Mouse (Mus musculus): ENCODE measurements around the gene Lonp2.

DNA sequence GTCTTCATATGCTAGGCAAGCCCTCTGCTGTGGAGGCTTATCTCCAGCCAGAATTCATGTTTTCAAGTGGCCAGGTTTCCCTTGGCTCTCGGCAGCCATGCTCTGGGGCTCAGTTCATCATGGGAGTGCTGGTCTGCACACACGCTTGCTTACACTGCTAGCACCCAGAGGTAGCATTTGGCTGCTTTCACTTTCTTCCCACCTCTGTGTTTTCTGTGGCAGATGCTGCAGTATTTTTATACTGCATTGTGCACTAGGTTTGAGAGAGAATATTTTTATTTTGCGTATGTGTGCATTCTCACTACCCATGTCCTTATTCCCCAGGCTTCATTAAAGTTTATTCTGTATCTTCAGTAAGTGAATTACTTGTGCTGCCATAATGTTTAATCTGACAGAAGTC is 23.9 kb downstream of the Lonp2 start:
- TF ChIP-seq POLR2A (IDR thresholded peaks at IDR 0.05; ENCODE audit: insufficient read length, low read depth) (no peak), E2F4 (IDR thresholded peaks at IDR 0.05; ENCODE audit: insufficient read depth) (no peak), CEBPB (IDR thresholded peaks at IDR 0.05; ENCODE audit: insufficient read depth, poor library complexity, severe bottlenecking) (no peak), MAX (IDR thresholded peaks at IDR 0.05; ENCODE audit: low read depth) (no peak), REST (IDR thresholded peaks at IDR 0.05; ENCODE audit: insufficient read depth, insufficient read length) (no peak), POLR2AphosphoS2 (IDR thresholded peaks at IDR 0.05; ENCODE audit: insufficient read length, low read depth) (no peak), SRF (IDR thresholded peaks at IDR 0.05; ENCODE audit: control insufficient read depth, insufficient read length, low read depth) (no peak), MYOG (IDR thresholded peaks at IDR 0.05; ENCODE audit: control insufficient read depth in 1 of 3, insufficient read depth in 1 of 3, insufficient read length in 2 of 3, low read depth in 2 of 3) (no peak), TCF12 (IDR thresholded peaks at IDR 0.05; ENCODE audit: insufficient read depth, poor library complexity, severe bottlenecking) (no peak), USF1 (IDR thresholded peaks at IDR 0.05; ENCODE audit: low read depth) (no peak)
